Mouse (Mus musculus): ENCODE measurements around the gene B4galt1.

Gene B4galt1

DNA sequence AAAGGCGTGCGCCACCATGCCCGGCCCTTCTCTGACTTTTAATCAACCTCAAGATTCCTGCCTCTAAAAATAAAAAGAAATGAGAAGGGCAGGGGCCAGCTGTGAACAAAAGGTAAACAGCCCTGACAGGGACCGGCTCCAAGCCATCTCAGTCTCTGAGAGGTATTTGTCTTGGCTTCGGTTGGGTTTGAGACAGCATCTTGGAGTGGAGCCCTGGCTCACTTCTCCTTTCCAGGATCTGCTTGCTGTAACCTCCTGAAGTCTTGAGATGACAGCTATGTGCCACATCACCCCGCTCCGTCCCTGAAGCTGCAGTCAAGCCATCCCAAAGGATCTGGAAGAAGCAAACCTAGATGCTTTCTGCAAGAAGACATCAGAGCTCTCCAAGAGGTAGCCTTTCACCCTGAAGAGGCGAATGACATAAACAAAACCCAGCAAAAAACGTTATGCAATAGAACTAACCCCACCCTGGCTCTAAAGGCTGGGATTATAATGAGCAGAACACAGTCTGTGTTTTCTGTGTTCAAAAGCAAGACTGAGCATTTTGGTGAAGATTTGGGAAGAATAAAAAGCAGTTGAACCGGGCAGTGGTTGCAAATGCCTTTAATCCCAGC lies 69.1 kb downstream of the B4galt1 start:
- POLR2A ChIA-PET = interaction anchor here in 3 of 4 experiments (0.6 to 2.9 kb wide), 8 partner anchors 8 to 84 kb away, joined by 3 to 15 read pairs (median 4); partner anchors contain the start of gene B4galt1 (in 1 of the 3)
- CTCF ChIA-PET = no interaction called here

DNA sequence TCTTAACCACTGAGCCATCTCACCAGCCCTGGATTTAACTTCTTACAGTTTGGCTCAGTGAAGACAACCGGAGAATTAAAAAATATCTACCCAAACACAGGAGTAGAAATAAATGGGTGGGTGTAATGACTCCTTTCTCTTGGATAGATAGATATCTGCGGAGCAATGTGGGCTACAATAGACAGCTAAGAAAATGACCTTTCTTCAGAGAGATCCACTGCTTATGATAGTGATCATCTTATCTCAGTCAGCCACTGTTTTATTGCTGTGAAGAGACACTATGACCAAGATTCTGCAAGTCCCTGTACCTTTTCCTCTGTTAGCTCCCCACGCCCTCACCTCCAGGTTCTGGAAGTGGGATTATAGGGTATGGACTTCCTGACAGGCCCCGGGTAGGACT lies 70.8 kb downstream of the B4galt1 start:
- POLR2A ChIA-PET = interaction anchor here in 1 of 4 experiments (1.4 kb wide), 1 partner anchor 11 kb away, joined by 3 read pairs; no protein-coding TSS in a partner anchor
- CTCF ChIA-PET = interaction anchor here in 1 of 4 experiments (0.6 kb wide), 1 partner anchor 125 kb away, joined by 3 read pairs; no protein-coding TSS in a partner anchor

DNA sequence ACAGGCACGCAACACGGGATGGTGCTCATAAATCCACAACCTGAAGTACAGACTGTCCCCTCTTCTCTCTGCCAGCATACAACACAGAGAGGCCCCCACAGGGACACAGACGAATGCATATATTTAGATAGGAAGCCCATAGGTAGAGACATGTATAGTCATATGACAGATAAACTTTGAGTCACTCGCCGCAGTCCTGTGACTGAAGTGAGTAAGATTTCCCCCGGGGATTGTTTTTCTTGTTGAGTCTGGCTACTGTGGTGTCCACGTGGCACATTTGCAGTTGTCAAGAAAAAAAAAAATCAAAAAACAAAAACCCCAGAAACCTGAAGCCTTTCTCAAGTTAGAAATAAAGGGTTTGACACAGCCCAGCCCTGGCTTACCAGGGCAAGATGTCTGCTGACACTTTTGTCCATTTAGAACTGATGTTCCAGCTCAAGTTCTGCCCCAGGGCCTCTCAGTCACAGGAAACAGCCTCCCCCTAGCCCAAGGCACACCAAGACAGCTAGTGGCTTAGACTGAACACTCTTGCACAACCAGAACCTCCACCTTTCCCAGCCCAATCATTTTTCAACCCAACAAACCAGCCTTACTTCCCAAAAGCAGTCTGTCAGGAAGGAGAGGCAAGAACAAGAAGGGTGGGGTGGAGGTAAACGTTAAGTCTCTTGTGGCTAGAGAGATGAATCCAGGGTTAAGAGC lies 71.9 kb downstream of the B4galt1 start:
- ChIA-PET POLR2A (interaction anchor here in 3 of 4 experiments (0.6 to 1.5 kb wide), 3 partner anchors 9 to 203 kb away, joined by 3 to 4 read pairs (median 4); no protein-coding TSS in a partner anchor), CTCF (interaction anchor here in 1 of 4 experiments (1.3 kb wide), 1 partner anchor 126 kb away, joined by 3 read pairs; no protein-coding TSS in a partner anchor)

DNA sequence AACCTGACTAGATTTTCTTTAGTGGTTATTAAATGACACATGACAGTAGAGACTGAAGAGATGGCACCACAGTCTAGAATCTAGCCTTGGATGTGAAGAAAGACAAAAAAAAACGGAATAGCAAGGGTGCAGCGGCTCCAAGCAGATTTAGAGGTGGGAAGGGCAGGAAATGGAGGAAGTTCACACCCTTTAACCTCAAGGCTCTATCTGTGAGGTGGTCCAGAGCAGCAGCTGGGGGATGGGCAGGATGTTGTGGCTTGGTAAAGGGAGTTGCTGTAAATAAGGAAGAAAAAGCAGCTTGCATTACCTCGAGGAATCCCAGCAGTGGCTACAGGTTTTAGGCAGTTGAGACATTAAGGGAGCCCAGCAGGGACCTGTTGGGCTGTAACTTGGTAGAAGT lies 72.7 kb downstream of the B4galt1 start:
- ChIA-PET CTCF (interaction anchor here in 3 of 4 experiments (0.6 to 1.3 kb wide), 5 partner anchors 59 to 265 kb away, joined by 3 to 5 read pairs (median 4); no protein-coding TSS in a partner anchor), POLR2A (interaction anchor here in 3 of 4 experiments (0.6 to 1.5 kb wide), 8 partner anchors 27 to 204 kb away, joined by 3 to 7 read pairs (median 4); no protein-coding TSS in a partner anchor)

DNA sequence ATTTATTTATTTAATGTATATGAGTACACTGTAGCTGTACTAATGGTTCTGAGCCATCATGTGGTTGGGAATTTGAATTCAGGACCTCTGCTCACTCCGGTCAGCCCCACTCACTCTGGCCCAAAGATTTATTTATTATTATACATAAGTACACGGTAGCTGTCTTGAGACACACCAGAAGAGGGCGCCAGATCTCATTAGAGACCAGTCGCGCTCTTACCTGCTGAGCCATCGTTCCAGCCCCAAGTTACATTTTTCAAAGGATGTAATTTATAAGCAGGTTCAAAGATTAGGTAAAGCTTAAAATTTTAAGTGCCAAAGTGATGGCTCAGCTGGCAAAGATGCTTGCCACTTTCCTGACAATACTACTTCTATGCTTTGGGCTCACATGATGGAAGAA lies 75.1 kb downstream of the B4galt1 start:
- POLR2A ChIA-PET = interaction anchor here in 3 of 4 experiments (0.7 to 4.5 kb wide), 12 partner anchors 16 to 971 kb away, joined by 3 to 25 read pairs (median 6); partner anchors contain the start of genes B4galt1 (in 1 of the 3), Bag1 (in 1 of the 3), Chmp5 (in 1 of the 3) and Dnaja1 (in 1 of the 3)
- CTCF ChIA-PET = interaction anchor here in 3 of 4 experiments (0.6 to 2.0 kb wide), 10 partner anchors 45 to 278 kb away, joined by 3 to 7 read pairs (median 4); no protein-coding TSS in a partner anchor

DNA sequence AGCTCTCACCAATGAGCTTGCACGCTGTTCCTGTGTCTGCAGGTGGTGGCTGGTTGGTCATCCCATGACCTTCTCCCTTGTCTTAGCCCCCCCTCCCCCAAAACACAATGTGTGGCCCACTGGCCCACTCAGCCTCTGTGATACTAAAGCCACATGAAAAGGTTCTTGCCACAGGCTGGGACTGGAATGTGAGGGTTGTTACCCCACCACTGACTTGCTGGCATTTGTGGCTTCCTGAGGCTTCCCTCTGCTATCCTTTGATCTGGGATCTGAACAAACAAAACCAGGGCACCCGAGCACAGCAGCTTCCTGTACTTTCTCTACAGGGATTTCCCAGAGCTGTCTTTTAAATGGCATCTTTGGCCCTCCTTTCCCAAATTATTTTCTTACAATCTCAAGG lies 76.7 kb downstream of the B4galt1 start:
- CTCF ChIA-PET = interaction anchor here in 3 of 4 experiments (0.5 to 2.0 kb wide), 6 partner anchors 9 to 353 kb away, joined by 3 to 7 read pairs (median 4); no protein-coding TSS in a partner anchor
- POLR2A ChIA-PET = interaction anchor here in 3 of 4 experiments (0.5 to 4.5 kb wide), 24 partner anchors 8 to 507 kb away, joined by 3 to 25 read pairs (median 5); partner anchors contain the start of genes Bag1 (in 2 of the 3), Chmp5 (in 2 of the 3), B4galt1 (in 1 of the 3) and Topors (in 1 of the 3)

DNA sequence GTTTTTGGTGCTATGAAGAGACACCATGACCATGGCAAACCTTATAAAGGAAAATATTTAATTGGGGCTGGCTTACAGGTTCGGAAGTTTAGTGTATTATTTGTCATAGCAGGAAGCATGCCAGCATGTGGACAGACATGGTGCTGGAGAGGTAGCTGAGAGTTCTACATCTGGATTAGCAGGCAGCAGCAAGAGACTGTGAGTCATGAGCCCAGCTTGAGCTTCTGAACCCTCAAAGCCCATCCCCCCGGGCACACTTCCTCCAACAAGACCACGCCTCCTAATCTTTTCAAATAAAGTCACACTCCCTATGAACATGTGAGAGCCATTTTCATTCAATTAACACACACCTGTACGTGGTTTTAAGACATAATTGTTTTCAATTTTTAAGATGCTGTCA lies 77.4 kb downstream of the B4galt1 start:
- ChIA-PET POLR2A (interaction anchor here in 3 of 4 experiments (0.6 to 4.5 kb wide), 24 partner anchors 9 to 195 kb away, joined by 3 to 25 read pairs (median 4); partner anchors contain the start of genes Bag1 (in 3 of the 3), Chmp5 (in 3 of the 3), B4galt1 (in 1 of the 3) and Dnaja1 (in 1 of the 3)), CTCF (interaction anchor here in 1 of 4 experiments (1.2 to 1.6 kb wide), 3 partner anchors 9 to 131 kb away, joined by 3 to 6 read pairs (median 5); no protein-coding TSS in a partner anchor)

DNA sequence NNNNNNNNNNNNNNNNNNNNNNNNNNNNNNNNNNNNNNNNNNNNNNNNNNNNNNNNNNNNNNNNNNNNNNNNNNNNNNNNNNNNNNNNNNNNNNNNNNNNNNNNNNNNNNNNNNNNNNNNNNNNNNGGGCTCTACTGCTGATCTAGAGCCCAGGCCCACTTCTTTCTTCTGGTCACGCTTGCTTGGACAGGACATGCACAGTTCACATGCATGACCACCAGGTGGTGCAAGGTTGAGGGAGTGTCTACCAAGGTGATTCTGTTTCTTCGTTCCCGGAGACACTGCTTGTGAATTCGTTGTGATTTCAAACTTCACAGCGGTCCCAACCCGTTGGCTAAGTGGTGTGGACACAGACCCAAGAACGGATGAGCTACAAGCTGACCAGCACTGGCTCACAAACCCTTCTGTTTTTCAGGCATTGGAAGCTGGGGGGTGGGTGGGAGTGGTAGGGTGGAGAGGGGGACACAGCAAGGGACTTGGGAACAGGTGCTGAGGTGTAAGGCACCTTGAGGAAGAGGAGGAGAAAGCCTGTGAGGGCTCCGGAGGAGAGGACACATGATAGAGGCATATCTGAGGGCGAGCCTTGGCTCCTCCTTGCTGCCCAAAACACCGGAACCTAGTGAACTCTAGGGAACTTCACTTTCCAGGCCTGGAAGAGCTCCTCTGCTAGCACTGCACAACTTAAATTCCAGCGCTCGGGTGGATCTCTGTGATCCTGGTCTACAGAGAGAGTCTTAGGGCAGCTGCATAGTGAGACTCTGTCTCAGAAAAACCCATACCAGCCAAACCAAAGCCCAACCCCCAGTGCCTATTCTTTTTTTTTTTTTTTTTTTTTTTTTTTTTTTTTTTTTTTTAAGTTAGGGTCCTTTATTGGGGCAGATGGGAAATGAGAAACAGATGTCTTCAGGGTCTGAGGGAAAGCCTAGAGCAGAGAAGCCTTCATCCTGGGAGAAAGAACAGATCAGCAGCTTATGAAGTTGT lies 79.2 kb downstream of the B4galt1 start:
- CTCF ChIA-PET = interaction anchor here (0.5 to 3.5 kb wide), 28 partner anchors 9 to 369 kb away, joined by 3 to 30 read pairs (median 4); partner anchors contain the start of gene Chmp5 (in 1 of the 4)
- POLR2A ChIA-PET = interaction anchor here in 3 of 4 experiments (0.6 to 4.5 kb wide), 24 partner anchors 11 to 1345 kb away, joined by 3 to 25 read pairs (median 3); partner anchors contain the start of genes B4galt1 (in 1 of the 3), Bag1 (in 1 of the 3) and Chmp5 (in 1 of the 3)

DNA sequence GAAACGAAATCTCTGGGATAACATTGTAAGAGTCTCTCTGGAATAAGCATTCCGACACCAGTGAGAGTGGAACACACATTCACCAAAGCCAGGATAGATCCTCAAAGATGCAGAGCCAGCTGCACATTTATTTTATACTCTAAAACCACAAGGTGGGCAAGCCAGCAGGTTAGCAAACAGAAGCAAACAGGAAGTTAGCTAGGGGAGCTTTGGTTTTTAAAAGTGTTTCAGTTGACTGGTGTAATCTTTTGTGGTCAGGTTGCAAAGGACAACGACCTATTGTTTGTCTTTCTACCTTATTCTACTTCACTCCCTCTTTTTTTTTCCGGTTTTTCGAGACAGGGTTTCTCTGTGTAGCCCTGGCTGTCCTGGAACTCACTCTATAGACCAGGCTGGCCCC lies 93.9 kb downstream of the B4galt1 start:
- ChIA-PET CTCF (no interaction called here), POLR2A (interaction anchor here in 2 of 4 experiments (0.7 to 0.9 kb wide), 4 partner anchors 96 to 604 kb away, joined by 3 read pairs; partner anchors contain the start of genes Bag1 (in 1 of the 2) and Chmp5 (in 1 of the 2))

DNA sequence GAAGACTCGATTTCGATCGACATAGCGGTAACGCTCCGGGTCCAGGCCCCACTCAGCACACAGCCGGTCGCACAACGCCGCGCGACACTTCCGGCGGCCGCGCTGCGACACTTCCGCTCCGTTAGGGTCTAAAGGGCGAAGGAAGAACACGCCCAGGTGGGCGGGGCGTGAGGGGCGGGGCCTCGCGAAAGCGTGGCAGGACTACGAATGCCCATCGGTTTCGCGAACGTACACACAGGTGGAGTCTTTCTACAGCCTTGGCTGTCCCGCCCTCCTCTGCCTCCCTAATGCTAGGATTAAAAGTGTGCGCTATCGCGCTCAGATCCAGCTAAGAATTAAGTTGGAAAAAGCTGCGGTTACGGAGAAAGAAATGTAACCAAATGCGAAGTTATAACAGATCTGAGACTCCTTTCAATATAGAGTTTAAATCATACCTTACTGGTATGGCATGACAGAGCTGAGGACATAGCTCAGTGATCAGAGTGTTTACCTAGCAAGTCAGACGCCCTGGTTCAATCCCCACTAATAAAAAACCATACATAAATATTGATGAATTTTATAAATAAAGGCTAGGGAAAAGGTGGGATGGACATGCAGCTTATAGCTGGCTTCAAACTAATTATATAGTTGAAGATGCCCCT lies 95.9 kb downstream of the B4galt1 start, which contains the start of gene Smu1:
Smu1 (minus strand) TSS at position 144 of the 641 bp plus-strand sequence.
- ChIA-PET POLR2A (interaction anchor here in 3 of 4 experiments (0.6 to 2.6 kb wide), 23 partner anchors 8 to 488 kb away, joined by 3 to 24 read pairs (median 4); partner anchors contain the start of genes Dnaja1 (in 2 of the 3), B4galt1 (in 1 of the 3), Bag1 (in 1 of the 3) and Chmp5 (in 1 of the 3)), CTCF (interaction anchor here in 2 of 4 experiments (0.6 to 1.4 kb wide), 4 partner anchors 15 to 213 kb away, joined by 3 to 13 read pairs (median 4); partner anchors contain the start of genes Bag1 (in 1 of the 2) and Chmp5 (in 1 of the 2))

DNA sequence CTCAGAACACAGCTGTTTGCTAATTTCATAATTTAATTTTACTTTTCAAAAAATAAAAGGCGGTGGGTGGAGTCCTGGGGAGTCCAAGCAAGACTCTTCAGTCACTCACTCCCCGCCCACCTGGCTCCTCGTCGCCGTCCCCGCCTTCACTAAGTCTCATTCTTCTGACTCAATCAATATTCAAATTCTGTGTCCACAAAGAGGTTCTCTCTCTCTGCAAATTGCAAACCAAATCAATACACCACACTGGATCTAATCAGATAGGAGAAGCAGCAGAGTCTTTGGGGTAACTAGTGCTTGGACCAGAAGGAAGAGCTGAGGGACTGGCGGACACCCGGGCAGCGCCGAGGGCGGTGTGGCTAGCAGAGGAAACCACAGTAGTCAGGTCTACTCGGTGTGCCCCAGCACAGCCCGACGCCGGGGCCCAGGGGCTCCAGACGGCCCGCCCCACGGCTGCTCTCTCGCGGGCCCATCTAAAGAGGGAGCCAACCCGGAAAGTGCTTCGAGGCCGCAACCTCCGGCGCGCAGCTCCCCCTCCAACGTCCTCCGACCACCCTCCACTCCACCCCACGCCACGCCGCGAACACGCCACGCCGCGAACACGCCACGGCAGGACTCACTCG lies 96.5 kb downstream of the B4galt1 start:
- POLR2A ChIA-PET = interaction anchor here in 3 of 4 experiments (0.6 to 2.6 kb wide), 22 partner anchors 9 to 488 kb away, joined by 3 to 24 read pairs (median 4); partner anchors contain the start of genes Dnaja1 (in 2 of the 3), B4galt1 (in 1 of the 3), Smim27 (in 1 of the 3) and Topors (in 1 of the 3)
- CTCF ChIA-PET = interaction anchor here in 1 of 4 experiments (1.4 kb wide), 1 partner anchor 191 kb away, joined by 3 read pairs; the partner anchor contains the start of genes Bag1 and Chmp5
